Mouse (Mus musculus) kidney, adult 2 months (tissue): ENCODE measurements around the gene Rac1.

Source experiments
- CTCF ChIP-seq: fragments of 200-500 bp; conservative IDR thresholded peaks from 2 replicates; pipeline ENCODE4 v1.5.1; 2011; ENCODE audit warnings: low read depth, mild to moderate bottlenecking, control low read depth, low read length, moderate library complexity, mixed read lengths; ENCODE audit not compliant: insufficient read depth, insufficient read length
- POLR2A ChIP-seq: fragments of 200-500 bp; IDR thresholded peaks from one replicate; pipeline ENCODE4 v1.6.1; 2011; ENCODE audit warnings: low read depth, low read length, control low read depth

DNA sequence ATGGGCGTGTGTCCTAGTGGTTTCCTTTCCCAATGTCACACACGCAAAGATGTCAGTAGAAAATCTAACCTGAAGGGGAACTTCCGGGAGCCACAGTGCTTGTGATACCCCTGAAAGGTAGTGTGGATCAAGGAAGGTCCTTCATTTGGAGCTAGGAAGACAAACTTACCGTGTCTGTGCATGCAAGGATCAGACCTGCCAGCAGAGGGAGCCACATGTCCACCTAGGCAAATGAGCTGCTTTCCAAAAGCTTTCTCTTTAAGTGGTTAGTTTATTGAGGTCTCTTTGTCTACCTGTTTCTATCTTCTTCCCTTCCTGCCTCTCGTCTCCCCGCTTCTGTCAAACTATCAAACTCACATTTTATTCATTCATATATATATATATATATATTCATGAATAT lies 40.0 kb upstream of the Rac1 start:
- TF ChIP-seq CTCF = peak; percentile 99
- no peak for TF ChIP-seq POLR2A
